Mouse (Mus musculus) neural tube, embryonic 10.5 days (tissue): ENCODE measurements around the gene Atp2a2.

Source experiments
- DNase-seq: peaks from one replicate; pipeline ENCODE4 v3.0.0-alpha.2; 2017; ENCODE audit warnings: low spot score; ENCODE audit errors: extremely low spot score

Atp2a2 gene

GRCm38 (mm10) chr5:122412826-122413225 lies 89.2 kb downstream of the Atp2a2 start:
- no peak for DNase-seq

- DNase-seq, result no peak
These were observed 90.1 kb downstream of the Atp2a2 start for GRCm38 (mm10) chr5:122411892-122412291.

- DNase-seq, result no peak
These were observed 92.1 kb downstream of the Atp2a2 start for GRCm38 (mm10) chr5:122409692-122410645.

GRCm38 (mm10) chr5:122405537-122405936 lies 96.5 kb downstream of the Atp2a2 start:
- DNase-seq, result no peak
